Mouse (Mus musculus) lung, adult 2 months (tissue): Measurements from ENCODE around the gene Dpf1.

Source experiments
- CTCF ChIP-seq: fragments of 200-500 bp; IDR thresholded peaks from 2 replicates; pipeline ENCODE4 v1.5.1; 2011; ENCODE audit warnings: mild to moderate bottlenecking, low read length, control low read depth; ENCODE audit not compliant: insufficient read depth
- POLR2A ChIP-seq: fragments of 200-500 bp; IDR thresholded peaks from 2 replicates; pipeline ENCODE4 v1.6.1; 2011; ENCODE audit warnings: low read depth, mild to moderate bottlenecking, control low read depth, low read length, borderline replicate concordance; ENCODE audit errors: extremely low read depth

DNA sequence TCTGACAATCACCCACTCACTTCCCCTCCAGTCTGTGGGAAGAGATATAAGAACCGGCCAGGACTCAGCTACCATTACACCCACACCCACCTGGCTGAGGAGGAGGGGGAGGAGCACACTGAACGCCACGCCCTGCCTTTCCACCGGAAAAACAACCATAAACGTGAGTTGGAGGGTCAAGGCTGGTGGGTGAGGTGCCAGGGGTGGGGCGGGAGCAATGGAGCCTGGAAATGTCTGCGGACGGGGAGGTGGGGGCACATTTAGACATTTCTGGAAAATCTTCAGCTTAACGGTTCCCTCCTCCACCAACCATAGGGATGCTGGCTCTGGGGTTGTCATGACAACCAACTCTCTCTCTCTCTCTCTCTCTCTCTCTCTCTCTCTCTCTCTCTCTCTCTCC, 9.3 kb downstream of the Dpf1 start:
- TF ChIP-seq CTCF (no peak), POLR2A (no peak)
